8 mouse cellular contexts compared by ENCODE assay signal in the genomic region with DNA sequence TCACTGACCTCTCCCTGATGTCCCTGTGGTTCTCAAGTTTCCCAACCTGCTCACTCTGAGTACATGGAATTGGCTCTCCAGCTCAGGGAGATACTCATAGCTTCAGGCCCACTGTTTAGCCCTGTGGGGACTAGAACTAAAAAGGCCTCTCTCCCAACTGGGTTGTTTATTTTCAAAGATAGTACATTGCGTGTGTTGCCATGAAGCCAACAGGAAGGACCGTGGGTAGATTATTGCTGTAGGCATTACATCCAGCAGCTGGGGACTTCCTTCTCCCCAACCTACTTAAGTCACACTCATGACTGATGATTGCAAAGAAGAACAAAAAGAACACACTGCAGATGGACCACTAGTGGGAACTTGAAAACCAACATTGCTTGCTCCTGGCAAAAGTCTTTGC.
DNase-seq lines count a peak whose midpoint lies in the region; ATAC-seq and TF ChIP-seq lines count a peak whose summit lies in the region.

No protein-coding gene starts in this region.

- ATAC-seq in heart, embryonic 12.5 days (ENCODE audit: insufficient number of reproducible peaks, low FRiP score) = no peak
- ATAC-seq in heart, embryonic 11.5 days (replicated peaks; ENCODE audit: insufficient number of reproducible peaks, low FRiP score, low TSS enrichment) = no peak
- ATAC-seq in midbrain, postnatal 0 days (ENCODE audit: low FRiP score) = no peak
- ATAC-seq in hindbrain, postnatal 0 days = no peak
- ATAC-seq in stomach, postnatal 0 days (ENCODE audit: low FRiP score, low TSS enrichment) = no peak; the same call in 1 of the 2 replicates
- ATAC-seq in monocyte, adult 5-6 weeks (replicated peaks; ENCODE audit: insufficient number of reproducible peaks, low FRiP score, low TSS enrichment, poor library complexity, severe bottlenecking) = no peak

- H3K36me3 ChIP-seq in heart, embryonic 12.5 days = no peaks in the 10 kb centered on the region
- H3K36me3 ChIP-seq in heart, embryonic 11.5 days (ENCODE audit: control insufficient read depth, insufficient read depth, low read length) = no peaks in the 10 kb centered on the region
- H3K36me3 ChIP-seq in midbrain, embryonic 10.5 days = no peaks in the 10 kb centered on the region
- H3K36me3 ChIP-seq in midbrain, postnatal 0 days (ENCODE audit: insufficient read depth, low read length) = no peaks in the 10 kb centered on the region
- no peaks in the 10 kb centered on the region for H3K36me3 ChIP-seq in hindbrain, postnatal 0 days (ENCODE audit: insufficient read depth, low read length)
- H3K36me3 ChIP-seq in stomach, postnatal 0 days (ENCODE audit: control insufficient read depth, insufficient read depth, low read length) = no peaks in the 10 kb centered on the region

- no peak overlapping the region for H3K9ac ChIP-seq in heart, embryonic 12.5 days
- H3K9ac ChIP-seq in heart, embryonic 11.5 days (ENCODE audit: low read depth, low read length) = no peak overlapping the region
- H3K9ac ChIP-seq in midbrain, postnatal 0 days (replicated peaks; ENCODE audit: low read length, poor library complexity, severe bottlenecking) = no peak overlapping the region
- H3K9ac ChIP-seq in hindbrain, postnatal 0 days (replicated peaks; ENCODE audit: low read length) = no peak overlapping the region
- no peak overlapping the region for H3K9ac ChIP-seq in stomach, postnatal 0 days (ENCODE audit: low read length)

- 68% methylated on average over 2 of the region's 2 CpGs for WGBS in heart, embryonic 12.5 days
- 44% methylated on average over 2 of the region's 2 CpGs for WGBS in heart, embryonic 11.5 days (ENCODE audit: insufficient replicate concordance)
- 80% methylated on average over 2 of the region's 2 CpGs for WGBS in midbrain, embryonic 10.5 days
- 70% methylated on average over 2 of the region's 2 CpGs for WGBS in midbrain, postnatal 0 days
- 37% methylated on average over 2 of the region's 2 CpGs for WGBS in hindbrain, postnatal 0 days
- WGBS in stomach, postnatal 0 days = 41% methylated on average over 2 of the region's 2 CpGs

- no peak for TF ChIP-seq EP300 in stomach, postnatal 0 days (optimal IDR thresholded peaks at IDR 0.05)

- peak overlapping the region; percentile 2; the same call in 1 of the 2 replicates for H3K4me2 ChIP-seq in heart, embryonic 12.5 days
- H3K4me2 ChIP-seq in heart, embryonic 11.5 days = no peak overlapping the region
- no peak overlapping the region for H3K4me2 ChIP-seq in midbrain, postnatal 0 days (ENCODE audit: low read depth, low read length, poor library complexity, severe bottlenecking)
- H3K4me2 ChIP-seq in hindbrain, postnatal 0 days (ENCODE audit: low read depth, low read length) = no peak overlapping the region
- no peak overlapping the region for H3K4me2 ChIP-seq in stomach, postnatal 0 days (replicated peaks; ENCODE audit: low read depth)

- H3K9me3 ChIP-seq in heart, embryonic 12.5 days (replicated peaks) = no peaks in the 10 kb centered on the region
- no peaks in the 10 kb centered on the region for H3K9me3 ChIP-seq in heart, embryonic 11.5 days (replicated peaks; ENCODE audit: control insufficient read depth, low read length)
- no peaks in the 10 kb centered on the region for H3K9me3 ChIP-seq in midbrain, embryonic 10.5 days (replicated peaks)
- no peaks in the 10 kb centered on the region for H3K9me3 ChIP-seq in midbrain, postnatal 0 days (ENCODE audit: low read length)
- no peaks in the 10 kb centered on the region for H3K9me3 ChIP-seq in hindbrain, postnatal 0 days (ENCODE audit: low read length)
- no peaks in the 10 kb centered on the region for H3K9me3 ChIP-seq in stomach, postnatal 0 days (ENCODE audit: control insufficient read depth, low read length)

- H3K4me3 ChIP-seq in heart, embryonic 12.5 days = no peak overlapping the region
- H3K4me3 ChIP-seq in heart, embryonic 11.5 days (ENCODE audit: low read depth, low read length) = no peak overlapping the region
- no peak overlapping the region for H3K4me3 ChIP-seq in midbrain, embryonic 10.5 days
- no peak overlapping the region for H3K4me3 ChIP-seq in midbrain, postnatal 0 days (ENCODE audit: low read depth, low read length)
- H3K4me3 ChIP-seq in hindbrain, postnatal 0 days (ENCODE audit: low read length) = no peak overlapping the region
- no peak overlapping the region for H3K4me3 ChIP-seq in stomach, postnatal 0 days (ENCODE audit: low read depth, low read length)

- no peak for TF ChIP-seq CTCF in midbrain, postnatal 0 days (IDR thresholded peaks at IDR 0.05)
- no peak for TF ChIP-seq CTCF in hindbrain, postnatal 0 days (IDR thresholded peaks at IDR 0.05; ENCODE audit: low read depth)
- TF ChIP-seq CTCF in stomach, postnatal 0 days (IDR thresholded peaks at IDR 0.05; ENCODE audit: low read depth) = no peak

- H3K27ac ChIP-seq in heart, embryonic 12.5 days (ENCODE audit: poor library complexity, severe bottlenecking) = peak overlapping the region; percentile 60
- no peak overlapping the region; the same call in 1 of the 2 replicates for H3K27ac ChIP-seq in heart, embryonic 11.5 days (ENCODE audit: low read depth, low read length)
- peak overlapping the region; percentile 57; the same call in 1 of the 2 replicates for H3K27ac ChIP-seq in midbrain, embryonic 10.5 days (replicated peaks)
- H3K27ac ChIP-seq in midbrain, postnatal 0 days (ENCODE audit: low read depth, low read length) = no peak overlapping the region
- peak overlapping the region; percentile 26; the same call in 1 of the 2 replicates for H3K27ac ChIP-seq in hindbrain, postnatal 0 days
- peak overlapping the region; percentile 69 for H3K27ac ChIP-seq in stomach, postnatal 0 days (replicated peaks)

- DNase-seq in midbrain, embryonic 10.5 days (ENCODE audit: low spot score) = peak; percentile 6
- DNase-seq in midbrain, postnatal 0 days (ENCODE audit: low spot score) = no peak
- no peak for DNase-seq in hindbrain, postnatal 0 days (ENCODE audit: low spot score)
- DNase-seq in stomach, postnatal 0 days (ENCODE audit: low spot score) = no peak
- DNase-seq in thymus, postnatal 4 days = no peak

- peaks cover 47% of the 10 kb centered on the region for H3K4me1 ChIP-seq in heart, embryonic 12.5 days (replicated peaks)
- peaks cover 21% of the 10 kb centered on the region for H3K4me1 ChIP-seq in heart, embryonic 11.5 days (ENCODE audit: control insufficient read depth, insufficient read depth, low read length)
- peaks cover 31% of the 10 kb centered on the region for H3K4me1 ChIP-seq in midbrain, embryonic 10.5 days
- H3K4me1 ChIP-seq in midbrain, postnatal 0 days (ENCODE audit: insufficient read depth, low read length) = no peaks in the 10 kb centered on the region
- H3K4me1 ChIP-seq in hindbrain, postnatal 0 days (ENCODE audit: insufficient read depth, low read length) = peaks cover 17% of the 10 kb centered on the region
- peaks cover 15% of the 10 kb centered on the region for H3K4me1 ChIP-seq in stomach, postnatal 0 days (replicated peaks; ENCODE audit: control insufficient read depth, insufficient read depth)

- H3K27me3 ChIP-seq in heart, embryonic 12.5 days (replicated peaks) = 0 out of 2 replicates have a peak, but pooled peaks cover 3% of the 10 kb centered on the region
- no peaks in the 10 kb centered on the region for H3K27me3 ChIP-seq in heart, embryonic 11.5 days (ENCODE audit: control insufficient read depth, insufficient read depth, low read length)
- H3K27me3 ChIP-seq in midbrain, embryonic 10.5 days (ENCODE audit: low read depth, poor library complexity, severe bottlenecking) = no peaks in the 10 kb centered on the region
- no peaks in the 10 kb centered on the region for H3K27me3 ChIP-seq in midbrain, postnatal 0 days (ENCODE audit: insufficient read depth, low read length)
- H3K27me3 ChIP-seq in hindbrain, postnatal 0 days (ENCODE audit: insufficient read depth, low read length) = no peaks in the 10 kb centered on the region
- no peaks in the 10 kb centered on the region for H3K27me3 ChIP-seq in stomach, postnatal 0 days (ENCODE audit: control insufficient read depth, insufficient read depth, low read length)

Comparison
In these comparisons a context has a peak if more than half of its experiments do, and no peak if none do; other contexts are left out.
1. H3K27ac ChIP-seq: peak in heart, embryonic 12.5 days (single experiment), midbrain, embryonic 10.5 days (single experiment), hindbrain, postnatal 0 days (single experiment) and stomach, postnatal 0 days (single experiment); none in heart, embryonic 11.5 days (single experiment) and midbrain, postnatal 0 days (single experiment).